Mouse (Mus musculus) MEL (cell line): ENCODE measurements around the gene Cdc27. TPM values are rescaled to one million over a fixed set of nuclear protein-coding genes. Genes with fewer than 3 reads are reported as not detected.

Experiments used
- DNase-seq: peaks from one replicate; pipeline ENCODE4 v3.0.0; 2011; ENCODE audit warnings: low read depth, low spot score
- H3K27ac ChIP-seq: 2 replicates; pipeline ENCODE4 v1.5.1; 2012; ENCODE audit warnings: low read depth, mild to moderate bottlenecking, control low read depth, low read length, moderate library complexity; ENCODE audit not compliant: control insufficient read depth
- H3K27me3 ChIP-seq, 2 experiments: fragments of 150-350 bp in 1 of 2; sonication (generic) in 1 of 2; 2 replicates each; pipeline ENCODE4 v1.6.1; 2012; ENCODE audit warnings: low read length in 2 of 2, mild to moderate bottlenecking in 2 of 2, improper control_type of control experiment in 1 of 2, moderate library complexity in 1 of 2; ENCODE audit not compliant: insufficient read depth in 2 of 2, control insufficient read depth in 1 of 2
- H3K36me3 ChIP-seq, 2 experiments: 2 replicates each; pipeline ENCODE4 v1.6.1; 2012 to 2014; ENCODE audit warnings: low read length in 2 of 2, improper control_type of control experiment in 1 of 2, inconsistent platforms in 1 of 2, mild to moderate bottlenecking in 1 of 2; ENCODE audit not compliant: insufficient read depth in 2 of 2, control insufficient read depth in 1 of 2
- H3K4me1 ChIP-seq, 2 experiments: fragments of 150-350 bp in 1 of 2; sonication (generic) in 1 of 2; 2 replicates each; pipeline ENCODE4 v1.6.1; 2012; ENCODE audit warnings: low read length in 2 of 2, improper control_type of control experiment in 1 of 2, mild to moderate bottlenecking in 1 of 2; ENCODE audit not compliant: insufficient read depth in 2 of 2, control insufficient read depth in 1 of 2
- H3K4me3 ChIP-seq, 2 experiments: fragments of 150-350 bp in 1 of 2; sonication (generic) in 1 of 2; 2 replicates each; pipeline ENCODE4 v1.5.1; 2012; ENCODE audit warnings: low read depth in 2 of 2, low read length in 2 of 2, mild to moderate bottlenecking in 2 of 2, moderate library complexity in 2 of 2, control low read depth in 1 of 2, improper control_type of control experiment in 1 of 2; ENCODE audit not compliant: control insufficient read depth in 1 of 2, insufficient read depth in 1 of 2
- H3K79me2 ChIP-seq: 2 replicates; pipeline ENCODE4 v1.6.1; 2012; ENCODE audit warnings: mild to moderate bottlenecking, low read length, moderate library complexity; ENCODE audit not compliant: control insufficient read depth, poor library complexity, insufficient read depth
- H3K9ac ChIP-seq: 2 replicates; pipeline ENCODE4 v1.6.1; 2012; ENCODE audit warnings: low read depth, mild to moderate bottlenecking, control low read depth, low read length, moderate library complexity; ENCODE audit not compliant: control insufficient read depth, poor library complexity, severe bottlenecking
- H3K9me3 ChIP-seq: fragments of 150-350 bp; sonication (generic); replicated peaks from 2 replicates; pipeline ENCODE4 v1.6.1; 2012; ENCODE audit warnings: mild to moderate bottlenecking, low read length, improper control_type of control experiment, moderate library complexity; ENCODE audit not compliant: insufficient read depth
- CTCF ChIP-seq, 3 experiments: IDR thresholded peaks in 2 of 3; conservative IDR thresholded peaks in 1 of 3; 2 replicates each; pipeline ENCODE4 v1.5.1; 2011 to 2012; ENCODE audit warnings: low read length in 3 of 3, low read depth in 2 of 3, mild to moderate bottlenecking in 2 of 3, improper control_type of control experiment in 1 of 3, inconsistent platforms in 1 of 3, mixed read lengths in 1 of 3, moderate library complexity in 1 of 3; ENCODE audit not compliant: control insufficient read depth in 1 of 3, insufficient read depth in 1 of 3, poor library complexity in 1 of 3, severe bottlenecking in 1 of 3
- ELF1 ChIP-seq: IDR thresholded peaks from 2 replicates; pipeline ENCODE4 v1.6.1; 2014; ENCODE audit warnings: low read depth, mild to moderate bottlenecking, inconsistent platforms, low read length, improper control_type of control experiment, moderate library complexity
- EP300 ChIP-seq, 2 experiments: IDR thresholded peaks; 2 replicates each; pipeline ENCODE4 v1.6.1; 2011; ENCODE audit warnings: improper control_type of control experiment in 2 of 2, low read length in 2 of 2, low read depth in 1 of 2, mild to moderate bottlenecking in 1 of 2
- GABPA ChIP-seq: IDR thresholded peaks from 2 replicates; pipeline ENCODE4 v1.6.1; 2012; ENCODE audit warnings: low read depth, mild to moderate bottlenecking, inconsistent platforms, low read length, improper control_type of control experiment, moderate library complexity
- JUND ChIP-seq: IDR thresholded peaks from 2 replicates; pipeline ENCODE4 v1.6.1; 2011; ENCODE audit warnings: low read depth, mild to moderate bottlenecking, improper control_type of control experiment, low read length
- MAFK ChIP-seq: IDR thresholded peaks from 2 replicates; pipeline ENCODE4 v1.6.1; 2011; ENCODE audit warnings: low read depth, mild to moderate bottlenecking, low read length, improper control_type of control experiment, borderline replicate concordance
- MAZ ChIP-seq: IDR thresholded peaks from 2 replicates; pipeline ENCODE4 v1.6.1; 2012; ENCODE audit warnings: low read depth, mild to moderate bottlenecking, inconsistent platforms, low read length, improper control_type of control experiment
- MXI1 ChIP-seq: IDR thresholded peaks from 2 replicates; pipeline ENCODE4 v1.6.1; 2011; ENCODE audit warnings: mild to moderate bottlenecking, low read depth, low read length, improper control_type of control experiment
- POLR2AphosphoS5 ChIP-seq: IDR thresholded peaks from 2 replicates; pipeline ENCODE4 v1.6.1; 2012; ENCODE audit warnings: low read depth, borderline replicate concordance, mild to moderate bottlenecking, inconsistent platforms, low read length, moderate library complexity, mixed read lengths
- RAD21 ChIP-seq: IDR thresholded peaks from 2 replicates; pipeline ENCODE4 v1.6.1; 2011; ENCODE audit warnings: mild to moderate bottlenecking, low read depth, low read length, improper control_type of control experiment
- SIN3A ChIP-seq: IDR thresholded peaks from 2 replicates; pipeline ENCODE4 v1.6.1; 2012; ENCODE audit warnings: low read length, improper control_type of control experiment, inconsistent platforms
- SMC3 ChIP-seq: IDR thresholded peaks from 2 replicates; pipeline ENCODE4 v1.6.1; 2011; ENCODE audit warnings: low read depth, low read length, improper control_type of control experiment
- UBTF ChIP-seq: IDR thresholded peaks from 2 replicates; pipeline ENCODE4 v1.6.1; 2012; ENCODE audit warnings: low read depth, mild to moderate bottlenecking, inconsistent platforms, low read length, improper control_type of control experiment, moderate library complexity, borderline replicate concordance; ENCODE audit not compliant: insufficient read depth
- USF2 ChIP-seq, 2 experiments: IDR thresholded peaks; 2 replicates each; pipeline ENCODE4 v1.6.1; 2011 to 2012; ENCODE audit warnings: improper control_type of control experiment in 2 of 2, low read length in 2 of 2, borderline replicate concordance in 1 of 2, inconsistent platforms in 1 of 2, low read depth in 1 of 2, mild to moderate bottlenecking in 1 of 2; ENCODE audit not compliant: insufficient read depth in 1 of 2
- ZC3H11A ChIP-seq: IDR thresholded peaks from 2 replicates; pipeline ENCODE4 v1.6.1; 2012; ENCODE audit warnings: low read depth, mild to moderate bottlenecking, inconsistent platforms, low read length, improper control_type of control experiment
- ZKSCAN1 ChIP-seq: IDR thresholded peaks from 2 replicates; pipeline ENCODE4 v1.6.1; 2012; ENCODE audit warnings: low read depth, mild to moderate bottlenecking, inconsistent platforms, low read length, improper control_type of control experiment, moderate library complexity
- ZNF384 ChIP-seq: IDR thresholded peaks from 2 replicates; pipeline ENCODE4 v1.6.1; 2012; ENCODE audit warnings: low read depth, mild to moderate bottlenecking, inconsistent platforms, low read length, improper control_type of control experiment
- polyA plus RNA-seq, 2 experiments: library from polyadenylated mRNA; stranded (reverse) in 1 of 2; unstranded in 1 of 2; fragments of >175 nt in 1 of 2; fragments of >200 nt in 1 of 2; gene quantifications; 2 replicates each; pipeline versions ENCODE4 v1.2.1 to v1.2.4; 2012; ENCODE audit warnings: low replicate concordance in 2 of 2, low read depth in 1 of 2; ENCODE audit not compliant: insufficient read length in 2 of 2, insufficient read depth in 1 of 2, missing spikeins in 1 of 2
- total RNA-seq: library from RNA; depleted of rRNA; stranded (reverse); fragments of 300-350 nt; gene quantifications from 2 replicates; pipeline ENCODE4 v1.2.3, GENCODE M21; 2012

Cdc27 gene
- total and polyA plus RNA-seq, 3 experiments: 24.4 to 180 (median 30.4) TPM

GRCm38 (mm10) chr11:104488292-104488691 lies 62.1 kb downstream of the Cdc27 start:
- TF ChIP-seq RAD21 (peak; percentile 46), MXI1 (no peak), CTCF (IDR thresholded peaks at IDR 0.05 in 2 of 3, conservative IDR thresholded peaks at IDR 0.05 in 1 of 3; ENCODE audit: control insufficient read depth in 1 of 3, insufficient read depth in 1 of 3, low read depth in 2 of 3, low read length in 3 of 3, poor library complexity in 1 of 3, severe bottlenecking in 1 of 3) (peak in 2 of 3 experiments; percentile 25 to 46; a peak in 3 of 6 replicates), ELF1 (no peak), ZNF384 (no peak), SIN3A (no peak), ZKSCAN1 (0 out of 2 replicates have a peak, but pooled peaks have one; percentile 18), EP300 (IDR thresholded peaks at IDR 0.05; ENCODE audit: low read depth in 1 of 2, low read length in 2 of 2) (no peak), GABPA (no peak), MAZ (no peak), SMC3 (peak; percentile 43), ZC3H11A (peak; percentile 57)
- peak; percentile 36 for DNase-seq
- Histone ChIP-seq H3K79me2 (no peaks in the 10 kb centered on the region), H3K36me3 (no peaks in the 10 kb centered on the region), H3K27ac (no peak overlapping the region), H3K4me1 (no peaks in the 10 kb centered on the region), H3K9me3 (no peaks in the 10 kb centered on the region), H3K27me3 (no peaks in the 10 kb centered on the region), H3K9ac (no peak overlapping the region), H3K4me3 (no peak overlapping the region)

GRCm38 (mm10) chr11:104481971-104482370 lies 68.4 kb downstream of the Cdc27 start:
- no peaks in the 10 kb centered on the region for H3K4me1 ChIP-seq

GRCm38 (mm10) chr11:104479505-104479904 lies 70.9 kb downstream of the Cdc27 start:
- H3K27ac ChIP-seq: no peak overlapping the region
- H3K79me2 ChIP-seq: no peaks in the 10 kb centered on the region
- H3K4me1 ChIP-seq: no peaks in the 10 kb centered on the region
- no peak overlapping the region for H3K9ac ChIP-seq
- TF ChIP-seq UBTF: no peak
- no peak for TF ChIP-seq USF2 (IDR thresholded peaks at IDR 0.05; ENCODE audit: borderline replicate concordance in 1 of 2, insufficient read depth in 1 of 2, low read depth in 1 of 2, low read length in 2 of 2)
- no peak for TF ChIP-seq MAFK
- no peak for TF ChIP-seq JUND
- H3K36me3 ChIP-seq: no peaks in the 10 kb centered on the region
- H3K4me3 ChIP-seq: no peak overlapping the region
- peaks cover 2 to 4% of the 10 kb centered on the region in 2 experiments; a peak in 2 of 4 replicates for H3K27me3 ChIP-seq
- H3K9me3 ChIP-seq: no peaks in the 10 kb centered on the region
- no peak for DNase-seq

More at GRCm38 (mm10) chr11:104481971-104482370, 68.4 kb downstream of the Cdc27 start:
- no peak for TF ChIP-seq CTCF (IDR thresholded peaks at IDR 0.05 in 2 of 3, conservative IDR thresholded peaks at IDR 0.05 in 1 of 3; ENCODE audit: control insufficient read depth in 1 of 3, insufficient read depth in 1 of 3, low read depth in 2 of 3, low read length in 3 of 3, poor library complexity in 1 of 3, severe bottlenecking in 1 of 3)
- TF ChIP-seq POLR2AphosphoS5: no peak
- Histone ChIP-seq H3K9ac (no peak overlapping the region), H3K9me3 (no peaks in the 10 kb centered on the region), H3K36me3 (no peaks in the 10 kb centered on the region), H3K27ac (no peak overlapping the region), H3K4me3 (no peak overlapping the region), H3K27me3 (0 out of 4 replicates have a peak, but pooled peaks cover 0 to 1% of the 10 kb centered on the region in 2 experiments), H3K79me2 (no peaks in the 10 kb centered on the region)
- DNase-seq: no peak
